Mouse (Mus musculus): Measurements from ENCODE around the gene Rpl3l. TPM values are rescaled to one million over a fixed set of nuclear protein-coding genes. Genes with fewer than 3 reads are reported as not detected.

Gene Rpl3l
- polyA plus RNA-seq (2012; rRNA removed; ENCODE audit: low replicate concordance), result not detected in 2 replicates

GRCm38 (mm10) chr17:24727618-24728017 lies at the start of gene Rpl3l:
Gene Rpl3l (plus strand): TSS chr17:24727820.

GRCm38 (mm10) chr17:24689251-24690081 lies 38.2 kb upstream of the Rpl3l start, which contains the start of gene Syngr3:
Gene Syngr3 (minus strand): TSS chr17:24689955.

GRCm38 (mm10) chr17:24696011-24696697 lies 31.5 kb upstream of the Rpl3l start, which contains the start of the genes Gfer and Noxo1:
Gene Gfer (minus strand): TSS chr17:24696156.
Gene Noxo1 (plus strand): TSS chr17:24696234.

GRCm38 (mm10) chr17:24706982-24707800 lies 20.4 kb upstream of the Rpl3l start, which contains the start of gene Tbl3:
Gene Tbl3 (minus strand): TSS chr17:24707660.

GRCm38 (mm10) chr17:24717943-24718342 lies 9.7 kb upstream of the Rpl3l start, which contains the start of the genes Rnf151 and Rps2:
Gene Rnf151 (minus strand): TSS chr17:24718063.
Gene Rps2 (plus strand): TSS chr17:24718116.

GRCm38 (mm10) chr17:24724184-24724583 lies 3.4 kb upstream of the Rpl3l start, which contains the start of gene Ndufb10:
Gene Ndufb10 (minus strand): TSS chr17:24724478.

GRCm38 (mm10) chr17:24736330-24737051 lies 8.9 kb downstream of the Rpl3l start, which contains the start of gene Msrb1:
Gene Msrb1 (plus strand): TSS chr17:24736642.

GRCm38 (mm10) chr17:24752415-24753394 lies 25.1 kb downstream of the Rpl3l start, which contains the start of gene Hs3st6:
Gene Hs3st6 (plus strand): TSS chr17:24752988.

Other genes starting within 250 kb of the Rpl3l start
- gene Mlst8, start 248.7 kb upstream of the Rpl3l start, polyA plus RNA-seq (2012; rRNA removed; ENCODE audit: low replicate concordance), result 33.9 and 46.6 TPM in 2 replicates
- gene Caskin1, start 239.2 kb upstream of the Rpl3l start, polyA plus RNA-seq (2012; rRNA removed; ENCODE audit: low replicate concordance), result 0.62 and 1.0 TPM in 2 replicates
- gene Traf7, start 199.9 kb upstream of the Rpl3l start, polyA plus RNA-seq (2012; rRNA removed; ENCODE audit: low replicate concordance), result 119 and 120 TPM in 2 replicates
- gene Rab26, start 193.6 kb upstream of the Rpl3l start, polyA plus RNA-seq (2012; rRNA removed; ENCODE audit: low replicate concordance), result 0.20 and 1.8 TPM in 2 replicates
- 21.0 and 30.2 TPM in 2 replicates for gene Pkd1, start 178.0 kb upstream of the Rpl3l start, polyA plus RNA-seq (2012; rRNA removed; ENCODE audit: low replicate concordance)
- 72.8 and 85.7 TPM in 2 replicates for gene Tsc2, start 95.2 kb upstream of the Rpl3l start, polyA plus RNA-seq (2012; rRNA removed; ENCODE audit: low replicate concordance)
- gene Nthl1, start 95.1 kb upstream of the Rpl3l start, polyA plus RNA-seq (2012; rRNA removed; ENCODE audit: low replicate concordance), result 4.7 and 4.9 TPM in 2 replicates
- gene Slc9a3r2, start 77.5 kb upstream of the Rpl3l start, polyA plus RNA-seq (2012; rRNA removed; ENCODE audit: low replicate concordance), result 52.1 and 54.9 TPM in 2 replicates
- gene Npw, start 69.4 kb upstream of the Rpl3l start, polyA plus RNA-seq (2012; rRNA removed; ENCODE audit: low replicate concordance), result 2.5 TPM in 1 of 2 replicates, not detected in the other
- 59.0 and 79.0 TPM in 2 replicates for gene Zfp598, start 58.1 kb upstream of the Rpl3l start, polyA plus RNA-seq (2012; rRNA removed; ENCODE audit: low replicate concordance)
- 1.7 and 2.1 TPM in 2 replicates for gene Syngr3, start 37.9 kb upstream of the Rpl3l start, polyA plus RNA-seq (2012; rRNA removed; ENCODE audit: low replicate concordance)
- 30.1 and 63.4 TPM in 2 replicates for gene Gfer, start 31.7 kb upstream of the Rpl3l start, polyA plus RNA-seq (2012; rRNA removed; ENCODE audit: low replicate concordance)
- 76.2 and 104 TPM in 2 replicates for gene Noxo1, start 31.6 kb upstream of the Rpl3l start, polyA plus RNA-seq (2012; rRNA removed; ENCODE audit: low replicate concordance)
- gene Tbl3, start 20.2 kb upstream of the Rpl3l start, polyA plus RNA-seq (2012; rRNA removed; ENCODE audit: low replicate concordance), result 36.0 and 44.8 TPM in 2 replicates
- 0.34 TPM in 1 of 2 replicates, not detected in the other for gene Rnf151, start 9.8 kb upstream of the Rpl3l start, polyA plus RNA-seq (2012; rRNA removed; ENCODE audit: low replicate concordance)
- gene Rps2, start 9.7 kb upstream of the Rpl3l start, polyA plus RNA-seq (2012; rRNA removed; ENCODE audit: low replicate concordance), result 3,070 and 3,555 TPM in 2 replicates
- 314 and 554 TPM in 2 replicates for gene Ndufb10, start 3.3 kb upstream of the Rpl3l start, polyA plus RNA-seq (2012; rRNA removed; ENCODE audit: low replicate concordance)
- 71.2 and 109 TPM in 2 replicates for gene Msrb1, start 8.8 kb downstream of the Rpl3l start, polyA plus RNA-seq (2012; rRNA removed; ENCODE audit: low replicate concordance)
- 2.6 and 10.6 TPM in 2 replicates for gene Hs3st6, start 25.2 kb downstream of the Rpl3l start, polyA plus RNA-seq (2012; rRNA removed; ENCODE audit: low replicate concordance)
- gene Meiob, start 76.5 kb downstream of the Rpl3l start, polyA plus RNA-seq (2012; rRNA removed; ENCODE audit: low replicate concordance), result not detected in 2 replicates
- 213 and 369 TPM in 2 replicates for gene Hagh, start 112.3 kb downstream of the Rpl3l start, polyA plus RNA-seq (2012; rRNA removed; ENCODE audit: low replicate concordance)
- 75.3 and 166 TPM in 2 replicates for gene Fahd1, start 122.5 kb downstream of the Rpl3l start, polyA plus RNA-seq (2012; rRNA removed; ENCODE audit: low replicate concordance)
- 1.0 and 2.1 TPM in 2 replicates for gene Igfals, start 138.2 kb downstream of the Rpl3l start, polyA plus RNA-seq (2012; rRNA removed; ENCODE audit: low replicate concordance)
- gene Nubp2, start 158.5 kb downstream of the Rpl3l start, polyA plus RNA-seq (2012; rRNA removed; ENCODE audit: low replicate concordance), result 27.8 and 31.6 TPM in 2 replicates
- 86.7 and 115 TPM in 2 replicates for gene Spsb3, start 158.8 kb downstream of the Rpl3l start, polyA plus RNA-seq (2012; rRNA removed; ENCODE audit: low replicate concordance)
- 20.8 and 32.6 TPM in 2 replicates for gene Eme2, start 167.3 kb downstream of the Rpl3l start, polyA plus RNA-seq (2012; rRNA removed; ENCODE audit: low replicate concordance)
- gene Mrps34, start 167.3 kb downstream of the Rpl3l start, polyA plus RNA-seq (2012; rRNA removed; ENCODE audit: low replicate concordance), result 189 and 532 TPM in 2 replicates
- 34.1 and 43.8 TPM in 2 replicates for gene Nme3, start 168.7 kb downstream of the Rpl3l start, polyA plus RNA-seq (2012; rRNA removed; ENCODE audit: low replicate concordance)
- 36.5 and 57.9 TPM in 2 replicates for gene Mapk8ip3, start 209.2 kb downstream of the Rpl3l start, polyA plus RNA-seq (2012; rRNA removed; ENCODE audit: low replicate concordance)
- 6.7 and 8.4 TPM in 2 replicates for gene Jpt2, start 232.9 kb downstream of the Rpl3l start, polyA plus RNA-seq (2012; rRNA removed; ENCODE audit: low replicate concordance)

All from duodenum, adult 2 months (tissue).